ENCODE assay signal across 19 mouse cellular contexts in the genomic region with DNA sequence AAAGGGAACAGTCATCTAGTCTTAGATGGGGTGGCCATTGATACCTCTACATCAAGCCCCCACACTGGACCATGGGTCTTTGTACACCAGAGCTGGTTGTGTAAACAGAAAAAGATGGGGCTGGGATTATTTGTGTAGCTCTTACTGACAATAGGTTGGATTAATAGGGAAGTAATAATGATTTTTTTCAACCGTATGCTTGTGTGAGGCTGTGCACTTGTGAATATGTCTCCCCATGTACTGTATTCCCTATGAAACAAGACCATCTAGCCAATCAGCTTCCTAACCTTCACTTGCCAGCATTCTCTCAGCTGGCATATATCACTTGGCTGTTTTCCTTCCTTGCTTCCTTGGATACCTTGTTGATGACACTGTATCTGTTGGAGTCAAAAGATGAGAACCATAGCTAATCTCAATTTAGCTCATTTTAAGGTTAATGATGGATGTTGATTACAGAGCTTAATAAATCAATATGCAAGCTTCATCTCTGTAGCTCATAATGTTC.
DNase-seq lines count a peak whose midpoint lies in the region; ATAC-seq and TF ChIP-seq lines count a peak whose summit lies in the region.
"Had no signal": no experiment of that assay in that cellular context is flagged by ENCODE, and none has a peak within 500 bp of the region (broad histone marks: within the 10 kb centered on the region; RNA-seq: fewer than 3 reads in every experiment).

No protein-coding gene starts in this region.

- peaks cover 7% of the 10 kb centered on the region for H3K4me1 ChIP-seq in midbrain, embryonic 14.5 days (ENCODE audit: control insufficient read depth, insufficient read depth, low read length)
- peaks cover 21% of the 10 kb centered on the region for H3K4me1 ChIP-seq in midbrain, embryonic 10.5 days
- no peaks in the 10 kb centered on the region for H3K4me1 ChIP-seq in cortical plate, adult 2 months (ENCODE audit: control insufficient read depth, insufficient read depth, low read length)
- peaks cover 19% of the 10 kb centered on the region for H3K4me1 ChIP-seq in neural tube, embryonic 13.5 days (replicated peaks)

- H3K27ac ChIP-seq in midbrain, embryonic 14.5 days (replicated peaks; ENCODE audit: low read depth, low read length), result no peak overlapping the region
- H3K27ac ChIP-seq in midbrain, embryonic 10.5 days (replicated peaks), result no peak overlapping the region
- H3K27ac ChIP-seq in cortical plate, adult 2 months (ENCODE audit: insufficient read depth, low read length), result no peak overlapping the region
- H3K27ac ChIP-seq in neural tube, embryonic 13.5 days (replicated peaks), result no peak overlapping the region
- H3K27ac ChIP-seq: embryonic facial prominence, embryonic 12.5 days; midbrain, embryonic 12.5 days had no signal

- intact Hi-C loops in heart, postnatal 10 days (cut with DNase I), result no loop called here

- H3K4me2 ChIP-seq in midbrain, embryonic 14.5 days (ENCODE audit: low read length), result peak overlapping the region; percentile 64
- H3K4me2 ChIP-seq in neural tube, embryonic 13.5 days, result peak overlapping the region; percentile 95
- H3K4me2 ChIP-seq: lung, embryonic 14.5 days had no signal

- H3K9me3 ChIP-seq in midbrain, embryonic 14.5 days (ENCODE audit: control insufficient read depth, low read length), result no peaks in the 10 kb centered on the region
- no peaks in the 10 kb centered on the region for H3K9me3 ChIP-seq in midbrain, embryonic 10.5 days (replicated peaks)
- no peaks in the 10 kb centered on the region for H3K9me3 ChIP-seq in neural tube, embryonic 13.5 days
- H3K9me3 ChIP-seq: embryonic facial prominence, embryonic 12.5 days; G1E; midbrain, embryonic 12.5 days had no signal

- peak overlapping the region; percentile 65; the same call in 1 of the 2 replicates for H3K4me3 ChIP-seq in midbrain, embryonic 14.5 days (replicated peaks; ENCODE audit: low read depth, low read length)
- H3K4me3 ChIP-seq in midbrain, embryonic 10.5 days, result no peak overlapping the region
- H3K4me3 ChIP-seq in cortical plate, adult 2 months (ENCODE audit: insufficient read depth, low read length), result peak overlapping the region; percentile 42
- H3K4me3 ChIP-seq in neural tube, embryonic 13.5 days, result peak overlapping the region; percentile 73
- H3K4me3 ChIP-seq: embryonic facial prominence, embryonic 12.5 days; midbrain, embryonic 12.5 days had no signal

- no peaks in the 10 kb centered on the region for H3K27me3 ChIP-seq in midbrain, embryonic 14.5 days (ENCODE audit: control insufficient read depth, insufficient read depth, low read length)
- peaks cover 40% of the 10 kb centered on the region for H3K27me3 ChIP-seq in midbrain, embryonic 10.5 days (ENCODE audit: low read depth, poor library complexity, severe bottlenecking)
- H3K27me3 ChIP-seq in neural tube, embryonic 13.5 days, result peaks cover 9% of the 10 kb centered on the region

- no peak for TF ChIP-seq POLR2A in cortical plate, adult 2 months (IDR thresholded peaks at IDR 0.05; ENCODE audit: extremely low read depth, insufficient read depth, low read length)

- peak; percentile 40 for ATAC-seq in cerebellum, adult (ENCODE audit: insufficient number of reproducible peaks, low FRiP score, low TSS enrichment)
- ATAC-seq in midbrain, embryonic 14.5 days (ENCODE audit: low FRiP score, low TSS enrichment), result no peak
- ATAC-seq in neural tube, embryonic 13.5 days (ENCODE audit: low read depth), result no peak
- ATAC-seq: CD4-positive, CD25-positive, alpha-beta regulatory T cell, adult 4 months; forebrain, embryonic 16.5 days had no signal

- WGBS in midbrain, embryonic 14.5 days, result 91% methylated on average over 1 of the region's 1 CpGs
- WGBS in midbrain, embryonic 10.5 days, result 94% methylated on average over 1 of the region's 1 CpGs
- WGBS in neural tube, embryonic 13.5 days, result 65% methylated on average over 1 of the region's 1 CpGs

- TF ChIP-seq CTCF in cortical plate, adult 2 months (IDR thresholded peaks at IDR 0.05; ENCODE audit: extremely low read depth, insufficient read depth, low read length), result no peak

- H3K9ac ChIP-seq in midbrain, embryonic 14.5 days (replicated peaks; ENCODE audit: low read length), result no peak overlapping the region
- no peak overlapping the region for H3K9ac ChIP-seq in neural tube, embryonic 13.5 days
- H3K9ac ChIP-seq: embryonic facial prominence, embryonic 12.5 days; lung, embryonic 14.5 days; midbrain, embryonic 12.5 days had no signal

- no peak for DNase-seq in cerebellum, adult 11 months
- DNase-seq in midbrain, embryonic 14.5 days, result no peak
- no peak for DNase-seq in midbrain, embryonic 10.5 days (ENCODE audit: low spot score)
- no peak for DNase-seq in gastrocnemius, adult 8-10 months (ENCODE audit: low spot score in 2 of 2)
- DNase-seq in heart, postnatal 10 days, result no peak
- DNase-seq: heart, adult 11 months; kidney, adult 2 months; kidney, postnatal 36 days; lung, embryonic 14.5 days; lung, postnatal 4 days; right cerebral cortex, adult 18-20 months had no signal

- no peaks in the 10 kb centered on the region for H3K36me3 ChIP-seq in midbrain, embryonic 14.5 days (ENCODE audit: control insufficient read depth, insufficient read depth, low read length)
- no peaks in the 10 kb centered on the region for H3K36me3 ChIP-seq in midbrain, embryonic 10.5 days
- no peaks in the 10 kb centered on the region for H3K36me3 ChIP-seq in neural tube, embryonic 13.5 days
- H3K36me3 ChIP-seq: embryonic facial prominence, embryonic 12.5 days; G1E; midbrain, embryonic 12.5 days had no signal
